Mouse (Mus musculus) kidney, postnatal 36 days (tissue): ENCODE results near the gene Vsx1.

Experiments
- DNase-seq, 2 experiments: peaks; one replicate each; pipeline ENCODE4 v3.0.0; 2021 to 2022; ENCODE audit warnings: mixed read lengths in 2 of 2

Gene Vsx1

DNA sequence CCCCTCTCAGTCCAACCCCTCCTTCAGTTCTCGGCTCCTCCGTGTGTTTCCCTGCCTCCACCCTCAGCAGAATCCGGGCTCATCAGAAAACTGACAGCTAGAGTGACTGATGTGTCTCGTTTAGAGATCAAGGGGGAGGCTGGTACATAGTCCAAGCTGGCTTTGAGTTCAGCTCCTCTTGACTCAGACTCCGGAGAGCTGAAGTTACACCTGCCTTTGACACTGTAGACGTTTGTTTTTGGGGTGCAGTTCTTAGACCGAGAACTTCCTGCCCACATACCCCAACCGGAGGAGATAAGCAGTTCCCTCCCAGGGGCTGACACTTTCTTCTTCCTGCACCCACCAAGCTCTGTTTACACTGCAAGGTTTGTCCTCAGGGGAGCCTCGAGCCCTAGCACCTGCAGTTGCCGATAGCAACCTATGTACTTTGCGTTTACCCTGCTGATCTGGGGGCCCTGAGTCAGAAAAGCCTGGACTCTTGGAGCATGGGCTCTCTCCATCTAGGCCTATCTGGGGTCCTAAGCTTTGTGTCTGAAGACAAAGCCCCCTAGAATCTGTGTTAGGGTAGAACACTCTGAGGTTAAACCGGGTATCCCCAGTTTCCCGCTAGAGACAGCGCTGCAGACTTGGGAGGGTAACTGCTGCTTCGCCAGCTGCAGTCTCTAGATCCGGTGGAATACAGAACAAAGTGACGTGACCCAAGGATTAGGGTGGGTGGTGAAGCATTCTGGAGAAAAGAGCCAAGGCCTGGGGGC, 21.9 kb downstream of the Vsx1 start:
- peak; percentile 45 to 73 for DNase-seq

DNA sequence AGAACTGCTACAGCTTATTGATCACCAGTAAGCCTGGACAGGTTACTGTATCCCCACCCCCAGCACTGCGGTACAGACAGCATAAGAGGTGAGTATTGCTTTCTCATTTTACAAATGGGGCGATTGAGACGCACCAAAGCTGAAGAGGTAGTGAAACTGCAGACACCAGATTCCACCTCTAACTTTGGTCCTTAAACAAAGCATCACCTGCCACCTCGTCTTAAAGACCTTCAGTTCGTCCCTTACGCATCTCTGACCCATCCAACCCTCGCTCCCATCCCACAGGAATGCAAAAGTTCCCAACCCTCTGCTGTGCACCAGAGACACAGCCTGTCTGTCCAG, 22.5 kb downstream of the Vsx1 start:
- no peak for DNase-seq

DNA sequence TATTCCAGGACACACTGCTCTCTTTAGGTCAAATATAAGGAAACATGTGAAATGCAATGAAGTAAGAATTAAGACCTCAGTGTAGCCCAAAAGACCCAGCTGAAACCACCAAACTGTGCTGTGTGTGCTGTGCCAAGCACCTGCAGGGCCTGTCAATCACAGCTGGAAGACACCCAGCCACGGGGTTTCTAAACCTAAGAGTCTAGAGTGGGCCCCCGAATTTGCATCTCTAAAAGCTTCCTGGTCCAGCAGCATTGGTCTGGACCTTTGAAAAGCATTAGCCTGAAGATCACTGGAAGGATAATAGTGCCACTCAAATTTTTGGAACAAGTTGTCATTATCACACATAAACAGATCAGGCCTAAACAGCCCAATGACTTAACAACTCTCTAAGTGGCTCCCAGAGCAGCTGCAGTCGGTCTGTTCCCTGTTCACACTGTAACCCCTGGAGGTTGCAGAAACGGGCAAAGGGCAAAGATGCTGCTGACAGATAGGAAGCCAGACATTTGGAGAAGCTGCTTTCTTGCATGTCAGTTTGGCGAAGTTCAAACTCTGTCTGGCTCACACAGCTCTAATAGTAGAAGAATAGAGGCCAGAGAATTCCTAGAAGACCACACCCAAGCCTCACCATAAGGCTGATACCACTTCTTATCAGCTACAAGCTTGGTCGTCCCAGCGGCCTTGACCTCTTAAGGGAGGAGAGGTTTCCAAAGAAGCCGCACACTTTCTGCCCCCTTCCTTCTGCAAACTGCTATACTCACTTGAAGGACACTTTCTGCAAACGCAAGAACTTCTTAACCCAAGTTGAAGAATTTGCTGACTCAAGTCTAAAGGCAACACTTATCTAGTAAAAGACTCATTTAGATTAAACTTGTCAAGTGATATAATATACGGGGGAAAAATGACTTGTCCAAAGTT, 23.4 kb downstream of the Vsx1 start:
- peak; percentile 52 to 71 for DNase-seq

DNA sequence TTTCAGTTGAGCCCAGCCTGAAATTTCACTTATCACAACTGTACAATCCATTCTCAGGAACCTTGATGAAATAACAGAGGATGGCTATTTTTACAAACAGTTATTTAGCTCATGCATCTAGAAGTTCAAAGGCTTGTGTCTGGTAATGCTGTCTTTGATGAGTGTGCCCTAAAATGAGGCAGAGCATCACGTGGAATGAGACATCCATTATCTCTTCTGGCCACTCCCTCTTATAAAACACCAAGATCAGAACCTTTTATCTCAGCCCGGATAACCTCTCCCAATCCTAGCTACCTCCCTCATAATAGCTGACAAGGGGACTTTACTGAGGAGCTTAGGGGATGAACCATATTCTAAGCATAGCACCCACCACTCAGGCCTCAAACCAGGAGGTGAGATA, 24.2 kb downstream of the Vsx1 start:
- DNase-seq = no peak

DNA sequence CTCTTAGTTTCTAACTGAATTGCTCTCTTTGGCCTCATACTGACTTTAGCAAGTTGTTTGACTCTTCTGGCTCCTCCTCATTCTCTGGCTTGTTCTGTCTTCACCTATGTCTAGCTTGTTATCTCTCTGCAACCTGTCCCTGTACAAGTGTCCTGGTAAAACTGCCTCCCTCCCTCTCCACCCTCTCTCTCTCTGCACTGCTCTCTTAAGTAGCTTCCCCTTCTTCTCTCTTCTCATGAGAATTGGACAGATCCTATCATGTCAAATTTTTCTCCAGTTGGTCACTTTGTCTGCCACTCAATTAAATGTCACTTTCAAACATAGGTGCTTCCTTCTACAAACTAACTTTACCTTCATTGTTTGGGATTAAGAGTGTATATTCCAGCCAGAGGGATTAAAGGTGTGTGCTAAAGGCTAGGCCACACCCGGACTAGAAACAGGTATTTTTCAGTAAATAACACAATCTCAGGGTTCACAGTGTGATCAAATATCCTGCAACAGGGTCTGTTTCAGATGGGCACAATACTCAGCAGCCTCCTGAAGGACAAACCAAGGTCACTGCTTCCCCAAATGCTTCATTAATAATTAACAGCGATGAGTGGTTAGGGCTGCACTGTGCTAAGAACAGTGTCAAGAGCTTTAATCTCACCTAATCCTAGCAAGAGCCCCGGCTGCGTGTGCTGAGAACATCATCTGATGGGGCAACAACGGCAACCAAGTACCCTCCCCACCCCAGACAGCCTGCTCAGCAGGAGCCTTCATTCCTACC, 24.8 kb downstream of the Vsx1 start:
- DNase-seq = peak in 1 of 2 experiments; percentile 62

DNA sequence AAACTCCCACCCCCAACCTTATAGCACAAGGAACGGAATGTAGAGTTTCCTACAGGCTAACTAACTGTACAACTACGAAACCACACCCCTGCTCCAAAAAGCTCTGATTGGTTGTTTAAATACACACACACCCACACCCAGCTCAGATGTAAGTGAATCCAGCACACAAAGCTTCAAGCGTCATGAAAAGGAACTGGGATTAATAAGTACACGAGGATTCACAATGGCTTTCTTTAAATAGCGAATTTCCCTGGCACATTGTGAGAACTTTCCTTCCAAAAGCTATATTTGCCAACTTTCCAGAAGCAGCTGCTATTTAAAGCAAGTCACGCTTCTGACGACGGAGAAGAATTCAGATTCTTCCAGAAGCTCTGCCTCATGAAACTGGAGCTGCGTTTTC, 25.9 kb downstream of the Vsx1 start:
- DNase-seq = no peak

DNA sequence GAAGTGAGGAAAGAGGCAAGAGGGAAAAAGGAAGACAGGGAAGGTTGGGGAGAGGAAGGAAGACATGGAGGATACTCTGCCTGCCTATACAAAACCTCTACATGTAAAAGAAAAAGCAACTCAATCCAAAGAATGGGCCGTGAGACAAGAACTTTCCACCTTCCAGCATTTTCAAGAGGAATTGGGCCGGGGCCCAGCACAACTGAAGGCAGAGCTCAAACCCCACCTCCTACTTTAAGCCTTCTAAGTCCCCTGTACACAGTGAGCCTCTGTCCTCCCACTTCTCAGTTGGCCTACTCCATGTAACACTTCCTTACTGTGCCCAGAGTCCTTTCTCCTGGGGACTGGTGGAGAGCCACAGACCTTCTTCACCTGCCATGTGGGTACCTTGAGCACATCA, 27.2 kb downstream of the Vsx1 start:
- DNase-seq = no peak

DNA sequence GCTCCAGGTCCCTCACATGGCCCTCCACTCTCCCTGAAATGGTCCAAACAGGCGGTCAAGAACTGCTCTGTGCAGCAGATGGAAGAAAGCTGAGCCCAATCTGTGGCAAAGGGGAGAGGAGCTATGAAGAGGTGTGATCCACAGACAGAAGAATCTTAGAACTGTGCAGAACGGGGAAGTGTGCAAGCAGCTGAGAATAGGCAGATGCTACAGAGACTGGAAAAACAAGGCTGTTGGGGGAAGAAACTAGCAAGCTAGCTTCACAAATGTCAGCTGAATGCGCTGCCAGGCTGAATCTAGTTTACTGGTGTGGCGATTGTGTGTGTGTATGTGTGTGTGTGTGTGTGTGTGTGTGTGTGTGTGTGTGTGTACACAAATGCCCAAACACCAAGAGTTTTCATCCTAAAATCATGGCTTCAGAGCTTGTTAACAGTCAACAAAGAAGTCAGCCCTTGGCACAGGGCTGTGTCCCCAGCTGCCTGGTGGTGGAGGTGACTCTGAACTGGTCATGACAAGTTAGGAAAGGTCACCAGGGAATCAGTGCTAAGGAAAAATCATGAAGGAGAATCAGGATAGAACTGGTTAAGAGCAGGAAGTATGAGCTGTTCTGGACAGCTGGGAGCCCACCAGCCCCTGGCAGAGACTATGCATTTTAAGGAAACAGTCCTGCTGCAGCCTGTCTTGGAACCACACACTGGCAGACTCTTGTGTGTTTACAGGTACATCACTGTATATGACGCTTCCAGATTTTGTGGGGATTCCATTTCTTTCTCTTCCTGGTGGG, 28.3 kb downstream of the Vsx1 start:
- peak in 1 of 2 experiments; percentile 51 for DNase-seq

DNA sequence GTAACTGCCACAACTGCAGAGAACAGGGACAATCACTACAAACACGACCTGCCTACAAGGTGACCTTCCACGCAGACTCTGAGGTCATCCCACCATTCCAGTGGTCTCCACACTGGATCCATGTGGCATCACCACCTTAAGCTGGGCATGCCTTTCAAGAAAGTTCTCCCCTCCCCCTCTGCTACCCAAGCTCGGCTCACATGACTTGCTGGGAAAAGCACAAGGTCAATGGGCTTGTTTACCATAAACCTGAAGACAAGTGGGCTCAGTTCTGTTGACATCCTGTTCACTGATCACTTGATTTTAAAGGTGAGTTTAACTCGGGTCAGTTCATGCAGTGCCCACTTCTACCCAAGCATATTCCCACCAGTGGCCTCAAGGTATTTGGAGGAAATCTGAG, 29.1 kb downstream of the Vsx1 start:
- DNase-seq = peak in 1 of 2 experiments; percentile 60

DNA sequence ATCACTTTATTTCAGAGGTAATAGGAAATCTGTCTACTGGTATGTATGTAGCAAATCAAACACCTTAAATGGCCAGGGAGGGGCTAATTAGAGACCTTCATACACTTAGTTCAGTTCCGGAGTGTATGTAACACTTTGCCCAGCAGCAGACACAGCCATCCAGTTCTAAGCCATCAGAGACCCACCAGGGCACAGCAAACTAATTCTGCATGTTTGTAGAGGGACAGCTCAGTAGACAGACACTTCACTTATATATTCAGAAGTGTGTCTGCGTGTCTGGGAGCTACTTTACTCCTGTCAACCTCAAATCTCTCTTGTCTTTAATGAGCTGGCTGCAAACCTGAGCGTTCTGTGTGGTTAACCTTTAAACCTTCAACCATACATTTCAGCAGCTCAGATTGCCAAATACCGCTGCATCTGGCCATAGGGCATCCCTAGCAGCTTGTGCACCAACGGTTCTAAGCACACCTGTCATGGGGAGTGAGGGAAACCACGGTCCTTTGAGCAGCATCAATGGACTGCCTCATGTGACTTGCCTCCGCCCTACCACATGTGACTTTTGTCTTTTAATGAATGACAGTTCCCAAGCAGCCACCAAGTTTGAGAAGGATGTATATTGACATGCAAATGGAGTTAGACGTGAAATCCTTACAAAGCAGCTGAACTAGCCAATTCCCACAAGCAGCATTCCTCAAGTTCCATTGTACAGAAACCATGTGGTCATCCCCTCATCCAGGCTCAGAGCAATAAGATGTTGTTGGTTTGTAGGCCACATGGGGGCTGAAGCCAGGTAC, 32.0 kb downstream of the Vsx1 start:
- no peak for DNase-seq

DNA sequence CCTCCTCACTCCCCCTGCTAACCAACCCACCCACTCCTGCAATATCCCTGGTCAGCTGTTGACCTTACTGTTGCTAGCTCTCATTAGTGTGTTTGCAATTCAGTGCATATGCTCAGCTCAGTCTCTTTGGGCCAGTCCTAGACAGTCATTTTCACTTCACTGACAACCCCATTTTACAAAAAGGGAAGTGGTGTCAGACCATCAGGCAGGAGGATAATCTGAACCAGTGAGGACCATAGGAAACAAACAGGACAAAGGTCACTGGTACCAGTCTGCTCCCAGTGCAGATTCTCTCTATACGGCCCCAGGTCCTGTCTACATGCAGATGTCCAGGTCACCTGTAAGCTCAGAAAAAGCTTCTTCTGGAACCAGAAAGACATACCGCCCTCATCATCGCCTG, 33.0 kb downstream of the Vsx1 start:
- DNase-seq = no peak

DNA sequence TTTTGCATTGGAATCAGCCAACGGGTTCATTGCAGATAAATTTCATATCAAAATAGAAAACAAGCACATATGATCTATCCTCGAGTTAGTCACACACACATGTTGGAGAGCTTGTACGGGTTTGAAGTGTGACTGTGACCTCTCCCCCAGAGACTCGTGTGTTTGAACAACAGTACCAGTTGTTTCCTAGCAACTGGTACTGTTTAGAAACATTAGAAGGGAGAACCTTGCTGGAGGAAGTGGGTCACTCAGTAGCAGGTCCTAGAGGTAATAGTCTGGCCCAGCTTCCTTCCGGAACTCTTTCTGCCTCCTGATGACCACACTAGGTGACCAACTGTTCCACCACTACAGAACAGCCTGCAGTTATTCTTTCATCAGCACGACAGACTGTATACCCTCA, 33.9 kb downstream of the Vsx1 start:
- DNase-seq = no peak

DNA sequence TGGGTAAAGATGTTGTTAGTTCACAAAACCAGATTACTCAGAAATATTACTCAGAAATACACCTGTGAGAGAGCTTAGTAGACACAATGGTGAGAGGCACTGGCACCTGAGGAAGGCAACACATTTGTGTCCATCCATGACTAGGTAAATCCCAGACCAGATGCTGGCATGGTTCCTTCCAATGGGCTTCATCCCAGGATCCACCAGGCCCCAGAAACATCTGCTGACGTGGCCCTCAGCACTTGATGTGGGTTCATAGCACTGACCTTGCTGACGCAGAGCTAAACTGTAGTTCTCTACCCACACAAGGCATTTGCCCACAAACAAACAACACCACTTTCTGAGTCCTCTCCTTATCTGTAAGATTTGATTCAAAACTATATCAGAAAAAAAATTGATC, 34.3 kb downstream of the Vsx1 start:
- peak; percentile 61 to 72 for DNase-seq

DNA sequence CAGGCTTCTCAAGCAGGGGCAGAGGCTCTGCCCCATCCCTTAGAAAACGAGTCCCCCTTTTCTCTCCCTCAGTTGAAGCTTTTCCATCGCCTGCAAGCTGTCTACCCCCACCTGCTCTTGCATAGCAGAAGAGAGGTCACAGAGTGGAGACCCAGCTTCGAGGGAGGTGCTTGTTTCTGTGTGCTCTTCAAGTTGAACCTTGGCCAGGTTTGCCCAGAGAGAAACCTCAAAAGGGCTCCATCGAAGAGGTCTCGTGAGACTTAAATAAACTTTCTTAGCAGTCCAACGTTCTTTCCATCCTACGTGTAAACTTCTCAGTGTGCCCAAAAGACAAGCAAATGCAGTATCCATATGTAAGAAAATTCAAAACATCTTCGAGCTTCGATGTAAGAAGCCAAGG, 37.8 kb downstream of the Vsx1 start:
- DNase-seq = peak in 1 of 2 experiments; percentile 38

DNA sequence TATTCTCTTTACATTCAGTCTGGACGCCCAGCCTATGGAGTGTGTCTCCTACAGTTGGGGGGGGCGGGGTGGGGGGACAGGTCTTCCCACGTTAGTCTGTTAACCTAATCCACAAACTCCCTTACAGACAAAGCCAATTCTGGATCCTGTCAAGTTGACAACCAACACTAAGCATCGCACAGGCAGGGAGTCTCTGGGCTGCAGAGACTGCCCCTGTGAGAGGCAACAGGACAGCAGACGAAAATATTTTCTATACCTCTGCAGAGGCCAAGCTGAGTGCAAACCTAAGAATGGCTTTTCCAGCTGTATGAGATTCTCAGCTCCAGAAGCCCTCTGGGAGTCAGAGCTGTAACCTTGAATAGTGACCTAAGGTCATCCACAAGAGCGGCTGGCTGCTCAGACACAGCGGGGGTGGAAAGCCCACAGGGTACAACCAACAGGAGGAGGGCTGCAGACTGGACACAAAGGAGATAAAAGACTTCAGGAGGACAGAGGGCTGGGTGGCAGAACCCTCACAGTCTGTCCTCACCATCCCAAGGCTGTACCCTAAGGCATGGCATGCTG, 38.6 kb downstream of the Vsx1 start:
- no peak for DNase-seq

DNA sequence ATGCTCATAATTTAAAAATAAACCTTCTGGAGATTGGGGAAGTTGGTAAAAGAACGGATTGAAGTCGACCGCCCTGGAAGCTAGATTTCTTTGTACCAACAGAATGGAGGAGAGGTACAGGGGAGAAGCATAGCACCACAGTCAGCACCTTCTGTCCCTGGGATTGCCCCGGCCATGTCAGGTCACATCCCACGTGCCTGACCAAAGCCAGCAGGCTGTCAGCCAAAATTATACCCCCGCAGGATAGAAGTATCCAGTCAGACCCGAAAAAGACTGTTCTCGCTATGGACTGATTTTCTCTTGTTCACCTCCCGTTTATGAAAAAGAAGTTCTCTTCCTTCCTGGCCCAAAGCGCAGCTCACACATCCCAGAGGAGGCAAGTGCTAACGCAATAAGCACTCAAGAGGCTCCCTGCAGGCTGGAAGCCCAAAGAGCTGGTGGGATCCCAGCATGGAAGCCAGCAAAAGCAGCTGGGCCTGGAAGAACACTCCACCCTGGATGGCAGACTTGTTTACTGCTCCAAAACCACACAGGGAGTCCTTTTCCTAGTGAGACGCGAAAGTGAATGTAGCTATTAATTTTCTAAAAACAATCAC, 40.8 kb downstream of the Vsx1 start:
- no peak for DNase-seq

DNA sequence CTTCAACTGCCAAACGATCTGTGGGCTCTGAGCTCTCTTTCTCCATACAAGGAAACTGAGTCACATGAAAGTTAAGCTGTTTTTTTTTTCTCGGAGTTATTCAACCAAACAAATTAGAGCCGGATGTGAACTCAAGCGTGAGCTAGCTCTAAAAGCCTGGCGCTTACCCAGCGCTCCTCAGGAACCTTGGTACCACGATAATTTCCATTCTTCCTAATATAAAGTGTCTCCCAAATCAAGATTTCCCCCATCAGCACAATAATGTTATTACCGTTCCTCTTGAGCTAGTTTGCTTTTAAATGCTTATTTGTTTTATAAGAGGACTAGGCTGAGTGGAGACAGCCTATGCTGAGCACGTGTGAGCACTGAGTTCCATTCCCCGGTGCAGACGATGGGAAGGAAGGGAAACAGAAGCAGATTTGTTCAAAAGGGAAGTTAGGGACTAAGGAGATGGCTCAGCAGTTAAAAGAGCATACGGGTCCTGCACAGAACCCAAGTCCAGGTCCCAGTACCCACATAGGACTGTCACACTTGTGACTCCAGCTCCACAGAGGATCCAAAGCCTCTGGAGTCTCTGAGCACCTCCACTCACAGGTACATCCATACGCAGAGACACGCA, 41.4 kb downstream of the Vsx1 start:
- DNase-seq = peak; percentile 65 to 72

DNA sequence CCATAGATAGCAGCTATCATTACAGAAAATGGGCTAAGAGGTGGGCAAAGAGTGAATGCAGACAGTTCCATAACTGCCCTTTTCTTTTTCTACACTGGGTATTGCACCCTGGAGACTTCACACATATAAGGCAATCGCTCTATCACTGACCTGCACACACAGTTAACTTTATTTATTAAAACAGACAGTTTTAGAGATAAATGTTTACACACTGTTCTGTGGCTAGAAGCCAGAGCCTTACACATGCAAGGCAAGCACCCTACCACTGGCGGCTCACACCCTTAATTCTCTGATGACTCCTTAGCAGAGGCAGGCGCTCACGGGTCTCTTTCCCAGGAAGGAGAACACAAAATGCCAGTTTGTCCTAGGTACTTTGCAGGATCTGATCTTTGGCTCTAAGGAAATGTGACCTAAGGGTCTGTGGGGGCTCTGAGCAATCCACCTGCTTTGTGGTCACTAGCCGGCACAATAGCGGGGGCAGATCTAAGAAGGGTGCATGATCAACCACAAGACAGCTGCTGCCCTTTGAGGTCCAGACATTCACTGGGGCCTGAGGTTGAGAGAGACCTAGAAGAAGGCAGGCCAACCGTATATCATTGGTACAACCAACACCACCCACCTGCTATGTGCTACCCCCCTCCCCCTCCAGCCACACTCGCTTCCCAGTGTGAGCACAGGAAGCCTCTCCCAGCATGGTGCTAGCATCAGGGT, 42.6 kb downstream of the Vsx1 start:
- DNase-seq = no peak

DNA sequence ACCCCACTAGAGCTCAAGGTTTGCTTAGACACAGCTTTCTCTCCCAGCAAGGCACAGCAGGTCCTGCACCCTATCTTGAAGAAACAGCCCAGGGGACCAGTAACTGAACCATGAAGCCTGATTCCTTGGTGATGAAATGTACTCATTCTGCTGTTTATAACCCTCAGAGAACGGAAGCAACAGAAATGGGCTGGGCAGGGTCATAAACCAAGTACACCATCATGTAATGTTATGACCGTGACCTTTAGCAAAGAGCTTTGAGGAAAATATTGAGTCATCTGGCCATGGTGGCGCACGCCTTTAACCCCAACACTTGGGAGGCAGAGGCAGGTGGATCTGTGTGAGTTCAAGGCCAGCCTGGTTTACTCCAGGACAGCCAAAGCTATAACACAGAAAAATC, 43.9 kb downstream of the Vsx1 start:
- no peak for DNase-seq
